Mouse (Mus musculus) stomach, postnatal 0 days (tissue): ENCODE results near the gene Nudt2. TPM values are rescaled to one million over a fixed set of nuclear protein-coding genes. Genes with fewer than 3 reads are reported as not detected.

ENCODE experiments used
- ATAC-seq: fragments of 200-750 bp; cut with Nextera tagmentation; 2 replicates; pipeline ENCODE4 v1.8.0; 2017; ENCODE audit not compliant: low FRiP score, low TSS enrichment
- DNase-seq: peaks from one replicate; pipeline ENCODE4 v3.0.0-alpha.2; 2016; ENCODE audit warnings: low spot score
- H3K27ac ChIP-seq: fragments of 300-500 bp; sonication (generic); replicated peaks from 2 replicates; pipeline ENCODE4 v1.5.1; 2014; ENCODE audit warnings: mild to moderate bottlenecking, control low read depth
- H3K27me3 ChIP-seq: fragments of 300-500 bp; sonication (generic); 2 replicates; pipeline ENCODE4 v1.6.1; 2014; ENCODE audit warnings: low read length; ENCODE audit not compliant: control insufficient read depth, insufficient read depth
- H3K36me3 ChIP-seq: fragments of 300-500 bp; sonication (generic); 2 replicates; pipeline ENCODE4 v1.6.1; 2014; ENCODE audit warnings: low read length, mixed read lengths; ENCODE audit not compliant: control insufficient read depth, insufficient read depth
- H3K4me1 ChIP-seq: fragments of 300-500 bp; sonication (generic); replicated peaks from 2 replicates; pipeline ENCODE4 v1.6.1; 2014; ENCODE audit warnings: antibody characterized with exemption; ENCODE audit not compliant: control insufficient read depth, insufficient read depth
- H3K4me2 ChIP-seq: fragments of 300-500 bp; sonication (generic); replicated peaks from 2 replicates; pipeline ENCODE4 v1.6.1; 2014; ENCODE audit warnings: low read depth, mild to moderate bottlenecking, control low read depth, moderate library complexity
- H3K4me3 ChIP-seq: fragments of 300-500 bp; sonication (generic); 2 replicates; pipeline ENCODE4 v1.5.1; 2014; ENCODE audit warnings: low read depth, low read length, control low read depth
- H3K9ac ChIP-seq: fragments of 300-500 bp; sonication (generic); 2 replicates; pipeline ENCODE4 v1.6.1; 2014; ENCODE audit warnings: mild to moderate bottlenecking, low read length, control low read depth, mixed read lengths
- H3K9me3 ChIP-seq: fragments of 300-500 bp; sonication (generic); 2 replicates; pipeline ENCODE4 v1.6.1; 2016; ENCODE audit warnings: low read length; ENCODE audit not compliant: control insufficient read depth
- CTCF ChIP-seq: IDR thresholded peaks from 2 replicates; pipeline ENCODE4 v1.5.1; 2016; ENCODE audit warnings: antibody characterized with exemption, low read depth, mild to moderate bottlenecking, moderate library complexity
- EP300 ChIP-seq: optimal IDR thresholded peaks from 2 replicates; pipeline ENCODE3; 2016; ENCODE audit warnings: antibody characterized with exemption
- WGBS: fragments of 180-500 bp; shearing (Covaris S2); extraction: QIAGEN DNeasy Blood & Tissue Kit; methylation state at CpG from one replicate; pipeline ENCODE4 v1.1.7; 2014; 5-methylcytosine and 5-hydroxymethylcytosine counted together
- polyA plus RNA-seq: library from polyadenylated mRNA; unstranded; fragments of >200 nt; fragmentation: Nextera tagmentation; extraction: Ambion mirVana; gene quantifications from 2 replicates; pipeline ENCODE4 v1.2.1, GENCODE M21; 2015

The Nudt2 gene
- polyA plus RNA-seq, 1 experiment from 2014 or later: 38.6 TPM

GRCm38 (mm10) chr4:41507998-41508397, 43.0 kb downstream of the Nudt2 start:
- TF ChIP-seq EP300: no peak
- no peak for TF ChIP-seq CTCF
- H3K4me1 ChIP-seq: peaks cover 4% of the 10 kb centered on the region; the same call in 1 of the 2 replicates
- no peak for DNase-seq
- no peak overlapping the region for H3K27ac ChIP-seq
- ATAC-seq: no peak
- 63% methylated on average over 7 of the region's 7 CpGs for WGBS
- no peak overlapping the region for H3K9ac ChIP-seq
- H3K9me3 ChIP-seq: no peaks in the 10 kb centered on the region
- no peak overlapping the region for H3K4me3 ChIP-seq
- H3K4me2 ChIP-seq: no peak overlapping the region
- no peaks in the 10 kb centered on the region for H3K36me3 ChIP-seq
- no peaks in the 10 kb centered on the region for H3K27me3 ChIP-seq

DNA sequence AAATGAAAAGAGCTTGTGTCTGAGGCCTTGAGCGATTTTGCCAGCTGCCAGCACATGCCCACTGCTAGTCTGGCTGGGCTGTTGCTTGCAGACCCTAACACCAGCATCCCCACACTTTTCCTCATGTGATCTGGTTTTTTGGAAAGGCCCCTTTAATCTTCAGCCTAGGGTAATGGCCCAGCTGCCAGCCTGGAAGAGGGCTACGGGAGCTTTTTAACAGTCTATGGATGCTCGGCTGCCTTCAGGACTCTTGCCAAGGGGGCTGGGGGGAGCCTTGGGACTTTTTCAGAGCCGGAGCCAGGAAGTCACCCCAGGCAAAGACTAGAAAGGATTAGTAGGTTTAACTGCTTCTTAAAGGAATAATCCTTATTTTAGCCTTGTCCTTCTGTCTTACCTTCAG, 48.4 kb downstream of the Nudt2 start:
- H3K27me3 ChIP-seq: no peaks in the 10 kb centered on the region
- no peak overlapping the region for H3K4me3 ChIP-seq
- no peaks in the 10 kb centered on the region for H3K4me1 ChIP-seq
- H3K4me2 ChIP-seq: no peak overlapping the region
- 36% methylated on average over 4 of the region's 4 CpGs for WGBS
- ATAC-seq: no peak
- no peaks in the 10 kb centered on the region for H3K9me3 ChIP-seq
- no peaks in the 10 kb centered on the region for H3K36me3 ChIP-seq
- no peak overlapping the region for H3K9ac ChIP-seq
- DNase-seq: no peak
- TF ChIP-seq CTCF: no peak
- TF ChIP-seq EP300: no peak
- H3K27ac ChIP-seq: no peak overlapping the region

DNA sequence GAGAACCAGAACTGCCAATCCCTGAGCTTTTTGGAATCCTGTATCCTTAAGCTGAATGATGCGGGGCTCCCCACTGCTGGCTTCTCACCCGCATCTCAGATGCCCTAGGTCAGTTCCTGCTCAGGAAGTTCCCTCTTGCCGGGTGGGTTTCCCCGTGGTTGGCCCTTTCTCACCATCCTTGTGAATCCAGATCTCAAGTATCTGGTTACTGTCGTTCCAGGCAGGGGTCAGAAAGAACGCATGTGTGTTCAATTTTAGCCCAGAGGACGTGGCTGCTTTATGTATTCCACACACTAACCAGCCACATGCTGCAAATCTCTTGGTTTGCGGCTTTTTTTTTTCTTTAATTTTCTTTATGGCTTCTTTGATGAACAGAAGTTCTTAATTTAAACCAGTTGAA, 48.8 kb downstream of the Nudt2 start:
- Histone ChIP-seq H3K4me3 (no peak overlapping the region), H3K9me3 (no peaks in the 10 kb centered on the region), H3K27ac (no peak overlapping the region), H3K4me2 (no peak overlapping the region), H3K9ac (no peak overlapping the region), H3K27me3 (no peaks in the 10 kb centered on the region), H3K36me3 (no peaks in the 10 kb centered on the region), H3K4me1 (no peaks in the 10 kb centered on the region)
- DNase-seq: no peak
- TF ChIP-seq CTCF: no peak
- TF ChIP-seq EP300: no peak
- WGBS: 22% methylated on average over 8 of the region's 8 CpGs
- no peak for ATAC-seq

DNA sequence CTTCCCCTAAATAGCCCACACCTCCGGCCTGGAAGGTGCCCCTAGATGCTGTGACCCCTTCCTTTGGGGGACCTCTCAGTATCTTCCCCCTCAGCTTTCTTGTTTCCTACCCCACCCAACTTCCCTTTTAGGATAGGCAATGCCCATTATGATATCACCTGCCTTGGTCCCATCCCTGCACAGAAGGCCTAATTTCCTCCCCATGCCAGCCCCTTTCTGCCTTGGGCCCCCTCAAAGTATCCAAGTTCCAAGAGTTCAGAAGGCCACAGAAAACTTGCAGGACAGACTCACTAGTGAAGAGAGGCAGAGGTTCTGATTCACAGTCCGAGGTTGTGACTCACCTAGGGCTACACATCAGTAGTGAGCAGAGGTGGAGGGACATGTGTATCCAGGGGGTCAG, 52.3 kb downstream of the Nudt2 start, which contains the start of gene 1110017D15Rik:
TSS of gene 1110017D15Rik (minus strand) at position 101 of the 400 bp plus-strand sequence.
- Histone ChIP-seq H3K27ac (no peak within 1 kb of the TSS), H3K9ac (no peak within 1 kb of the TSS), H3K36me3 (no peaks in the 10 kb centered on the region), H3K9me3 (no peaks in the 10 kb centered on the region), H3K4me3 (no peak within 1 kb of the TSS), H3K4me1 (no peaks in the 10 kb centered on the region), H3K4me2 (no peak within 1 kb of the TSS), H3K27me3 (no peaks in the 10 kb centered on the region)
- no peak for ATAC-seq
- 75% methylated on average over 2 of the region's 2 CpGs for WGBS
- no peak for TF ChIP-seq EP300
- TF ChIP-seq CTCF: no peak
- DNase-seq: no peak

DNA sequence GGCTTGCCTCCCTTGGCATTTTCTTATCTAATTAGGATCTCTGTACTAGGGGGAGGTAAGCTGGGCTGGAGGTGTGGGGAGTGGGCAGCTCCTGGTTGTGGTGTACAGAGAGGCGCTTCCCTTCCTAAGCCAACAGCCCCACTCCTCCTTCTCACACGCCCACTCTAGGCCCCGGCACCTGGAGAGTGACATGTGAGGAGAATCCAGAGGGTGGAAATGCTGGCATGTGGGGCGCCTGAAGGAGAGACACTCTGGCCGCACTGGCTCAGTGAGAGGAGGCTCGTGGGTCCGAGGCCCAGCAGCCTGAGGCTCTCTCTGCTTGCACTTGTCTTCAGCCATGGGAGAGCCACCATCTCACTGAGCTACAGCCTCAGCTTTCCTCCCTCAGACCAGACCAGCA, 53.4 kb downstream of the Nudt2 start:
- TF ChIP-seq EP300: no peak
- no peak for TF ChIP-seq CTCF
- DNase-seq (no peak), ATAC-seq (no peak)
- Histone ChIP-seq H3K9me3 (no peaks in the 10 kb centered on the region), H3K4me1 (no peaks in the 10 kb centered on the region), H3K4me2 (no peak overlapping the region), H3K27me3 (no peaks in the 10 kb centered on the region), H3K4me3 (no peak overlapping the region), H3K27ac (no peak overlapping the region), H3K9ac (no peak overlapping the region), H3K36me3 (no peaks in the 10 kb centered on the region; the same call in 1 of the 2 replicates)
- WGBS: 89% methylated on average over 7 of the region's 7 CpGs

DNA sequence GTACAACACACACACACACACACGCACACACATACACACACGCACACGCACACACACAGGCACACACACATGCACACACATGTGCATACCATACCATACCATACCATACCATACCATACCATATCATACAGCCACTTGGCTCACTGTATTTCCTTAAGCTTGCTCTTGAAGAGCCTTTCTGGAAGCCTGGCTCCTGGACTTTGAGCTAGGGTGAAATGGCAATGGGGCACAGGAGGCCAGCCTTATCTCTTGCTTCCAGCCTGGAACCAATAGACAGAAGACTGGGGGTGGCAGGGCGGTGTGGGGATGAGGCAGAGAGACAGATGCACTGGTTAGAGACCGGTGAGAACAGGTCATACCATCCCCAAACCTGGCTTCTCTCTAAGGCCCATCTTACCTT, 54.2 kb downstream of the Nudt2 start:
- Histone ChIP-seq H3K9ac (no peak overlapping the region), H3K9me3 (no peaks in the 10 kb centered on the region), H3K27me3 (no peaks in the 10 kb centered on the region), H3K27ac (no peak overlapping the region), H3K4me1 (no peaks in the 10 kb centered on the region), H3K4me2 (no peak overlapping the region), H3K4me3 (no peak overlapping the region), H3K36me3 (no peaks in the 10 kb centered on the region; the same call in 1 of the 2 replicates)
- no peak for DNase-seq
- 93% methylated on average over 5 of the region's 5 CpGs for WGBS
- no peak for ATAC-seq
- TF ChIP-seq EP300 (no peak), CTCF (no peak)
